Mouse (Mus musculus) midbrain, embryonic 12.5 days (tissue): ENCODE results near the gene Dnajc4. TPM values are rescaled to one million over a fixed set of nuclear protein-coding genes. Genes with fewer than 3 reads are reported as not detected.

Source experiments
- ATAC-seq: fragments of 200-750 bp; cut with Nextera tagmentation; 2 replicates; pipeline ENCODE4 v1.8.0; 2017; ENCODE audit warnings: low read depth, moderate TSS enrichment, moderate library complexity; ENCODE audit not compliant: low FRiP score
- H3K27ac ChIP-seq: fragments of 300-500 bp; sonication (generic); replicated peaks from 2 replicates; pipeline ENCODE4 v1.5.1; 2016; ENCODE audit warnings: mild to moderate bottlenecking
- H3K27me3 ChIP-seq: fragments of 300-500 bp; sonication (generic); 2 replicates; pipeline ENCODE4 v1.6.1; 2016; ENCODE audit warnings: mild to moderate bottlenecking
- H3K36me3 ChIP-seq: fragments of 300-500 bp; sonication (generic); 2 replicates; pipeline ENCODE4 v1.6.1; 2016
- H3K4me1 ChIP-seq: fragments of 300-500 bp; sonication (generic); 2 replicates; pipeline ENCODE4 v1.6.1; 2016
- H3K4me2 ChIP-seq: fragments of 300-500 bp; sonication (generic); replicated peaks from 2 replicates; pipeline ENCODE4 v1.6.1; 2016; ENCODE audit warnings: mild to moderate bottlenecking, moderate library complexity
- H3K4me3 ChIP-seq: fragments of 300-500 bp; sonication (generic); 2 replicates; pipeline ENCODE4 v1.5.1; 2016; ENCODE audit warnings: mild to moderate bottlenecking
- H3K9ac ChIP-seq: fragments of 300-500 bp; sonication (generic); replicated peaks from 2 replicates; pipeline ENCODE4 v1.6.1; 2016; ENCODE audit warnings: mild to moderate bottlenecking, moderate library complexity
- H3K9me3 ChIP-seq: fragments of 300-500 bp; sonication (generic); 2 replicates; pipeline ENCODE4 v1.6.1; 2016; ENCODE audit warnings: mild to moderate bottlenecking
- WGBS: fragments of 180-500 bp; shearing (Covaris S2); methylation state at CpG from one replicate; pipeline ENCODE4 v1.1.7; 2016; 5-methylcytosine and 5-hydroxymethylcytosine counted together
- polyA plus RNA-seq: library from polyadenylated mRNA; unstranded; fragments of >200 nt; fragmentation: Nextera tagmentation; extraction: Ambion mirVana; gene quantifications from 2 replicates; pipeline ENCODE4 v1.2.1, GENCODE M21; 2016

The Dnajc4 gene
- polyA plus RNA-seq, 1 experiment from 2014 or later: 21.2 TPM

DNA sequence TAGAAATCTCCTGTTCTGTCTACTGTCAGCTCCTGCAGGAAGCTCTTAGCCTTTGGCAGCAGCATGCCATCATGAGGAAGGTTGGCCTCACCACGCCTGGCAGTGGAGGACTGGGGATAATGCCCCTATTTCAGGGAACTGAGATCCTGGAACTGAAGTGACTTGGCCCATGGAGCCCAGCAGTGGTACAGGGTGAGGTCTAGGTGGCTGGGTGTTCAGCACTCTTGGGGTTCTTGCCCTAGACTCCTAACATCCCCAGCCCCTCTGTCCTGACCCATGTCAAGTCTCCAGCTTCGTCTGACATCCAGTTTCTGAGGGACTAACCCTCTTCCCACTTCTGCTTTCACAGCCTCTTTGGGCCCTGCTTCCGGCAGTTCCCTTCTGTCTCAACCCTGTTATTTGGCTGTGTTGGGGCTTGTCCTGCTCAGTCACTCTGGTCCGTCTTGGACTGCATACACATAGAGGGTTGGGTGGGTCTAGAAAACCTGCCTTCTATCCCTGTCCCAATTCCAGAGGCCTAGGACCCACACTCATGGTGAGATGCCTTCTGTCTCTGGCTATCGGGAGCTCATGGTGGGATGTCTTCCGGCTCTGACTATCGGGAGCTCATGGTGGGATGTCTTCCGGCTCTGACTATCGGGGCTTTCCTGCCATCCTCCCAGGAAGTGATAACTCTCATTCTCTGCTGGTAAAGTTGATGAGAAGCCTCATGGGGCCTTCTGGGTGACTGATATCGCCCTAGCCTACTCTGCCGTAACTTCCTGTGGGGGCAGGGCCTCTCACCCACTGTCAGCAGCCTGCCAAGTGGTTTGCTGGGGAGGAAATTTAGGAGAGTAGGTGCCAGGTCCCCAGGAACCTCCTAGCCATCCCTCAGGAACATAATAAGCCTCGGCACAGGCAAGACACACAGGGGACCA, 25.4 kb upstream of the Dnajc4 start:
- H3K4me3 ChIP-seq: no peak overlapping the region
- H3K27me3 ChIP-seq: no peaks in the 10 kb centered on the region
- H3K4me1 ChIP-seq: no peaks in the 10 kb centered on the region
- H3K9ac ChIP-seq: no peak overlapping the region; the same call in 1 of the 2 replicates
- no peaks in the 10 kb centered on the region for H3K9me3 ChIP-seq
- 83% methylated on average over 12 of the region's 12 CpGs for WGBS
- H3K27ac ChIP-seq: no peak overlapping the region
- ATAC-seq: no peak
- peaks cover 73% of the 10 kb centered on the region for H3K36me3 ChIP-seq
- H3K4me2 ChIP-seq: no peak overlapping the region

DNA sequence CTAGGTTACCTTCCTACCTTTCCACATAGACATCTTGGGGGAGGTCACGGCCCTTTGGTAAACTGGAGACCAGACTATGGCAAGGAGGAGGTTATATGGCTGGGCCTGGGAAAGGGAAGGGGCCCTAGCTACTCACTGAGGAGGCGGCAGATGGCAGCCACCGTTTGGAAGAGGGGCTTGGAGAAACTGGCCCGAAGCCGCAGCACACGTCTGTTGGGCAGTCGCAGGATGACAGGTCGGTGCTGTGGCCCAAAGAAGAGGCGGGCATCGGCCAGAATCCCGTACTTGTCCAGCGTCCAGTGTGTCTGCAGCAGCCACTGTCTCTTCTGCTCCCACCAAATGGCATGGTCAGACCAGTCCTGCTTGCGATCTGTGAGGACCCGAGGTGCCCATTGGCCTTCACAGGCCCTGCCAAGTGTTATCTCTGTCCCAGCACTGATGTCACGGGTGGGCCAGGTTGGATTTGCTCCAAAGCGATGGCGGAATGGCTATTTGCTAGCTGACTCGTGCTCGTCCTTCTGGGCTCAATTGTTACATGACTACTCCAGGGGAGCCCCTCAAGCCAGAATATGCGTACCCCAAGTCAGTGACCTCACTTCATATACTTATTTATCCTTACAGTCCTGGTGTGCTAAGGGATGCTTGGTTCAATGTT, 22.2 kb upstream of the Dnajc4 start:
- H3K9ac ChIP-seq: no peak overlapping the region
- H3K4me1 ChIP-seq: no peaks in the 10 kb centered on the region
- no peaks in the 10 kb centered on the region for H3K27me3 ChIP-seq
- H3K9me3 ChIP-seq: no peaks in the 10 kb centered on the region
- H3K27ac ChIP-seq: no peak overlapping the region
- H3K4me2 ChIP-seq: no peak overlapping the region
- no peak overlapping the region for H3K4me3 ChIP-seq
- H3K36me3 ChIP-seq: peaks cover 41% of the 10 kb centered on the region
- ATAC-seq: no peak
- WGBS: 94% methylated on average over 20 of the region's 20 CpGs

DNA sequence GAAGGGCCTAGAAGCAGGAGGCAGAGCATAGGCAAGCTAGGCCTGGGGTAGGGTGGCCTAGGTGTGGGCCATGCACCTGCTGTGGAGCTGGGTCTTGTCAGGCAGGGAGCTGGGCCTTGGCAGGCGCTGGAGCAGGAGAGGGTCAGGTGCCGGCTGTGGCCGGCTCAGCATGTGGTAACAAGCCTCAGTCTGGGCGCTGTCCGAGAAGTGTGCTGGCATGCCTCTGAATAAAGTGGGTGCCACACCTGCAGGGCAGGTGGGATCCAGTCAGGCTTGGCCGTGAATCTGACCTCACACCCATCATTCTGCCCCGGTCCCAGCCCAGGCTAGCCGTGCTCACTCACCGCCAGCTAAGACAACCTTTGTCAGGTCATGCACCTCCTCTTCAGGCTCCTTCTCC, 21.6 kb upstream of the Dnajc4 start:
- 93% methylated on average over 9 of the region's 9 CpGs for WGBS
- no peak for ATAC-seq
- H3K4me1 ChIP-seq: no peaks in the 10 kb centered on the region

DNA sequence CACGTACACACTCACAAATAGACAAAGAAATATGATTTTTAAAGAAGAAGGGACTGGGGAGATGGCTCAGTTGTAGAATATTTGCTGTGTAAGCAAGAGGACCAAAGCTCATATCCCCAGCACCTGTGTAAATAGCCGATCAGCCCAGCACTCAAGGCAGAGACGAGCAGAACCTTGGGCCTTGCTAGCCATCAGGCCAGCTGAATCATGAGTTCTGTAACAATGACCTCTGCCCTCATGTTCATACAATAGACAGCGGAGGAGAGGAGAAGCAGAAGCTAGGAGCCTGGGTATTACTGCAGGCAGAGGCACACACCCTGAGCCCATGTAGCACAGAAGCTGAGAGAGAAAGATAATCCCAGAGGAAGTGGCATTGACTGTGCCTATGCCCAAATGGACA, 20.1 kb upstream of the Dnajc4 start:
- no peaks in the 10 kb centered on the region for H3K4me1 ChIP-seq
- peaks cover 20% of the 10 kb centered on the region for H3K36me3 ChIP-seq
- H3K27ac ChIP-seq: no peak overlapping the region
- no peaks in the 10 kb centered on the region for H3K27me3 ChIP-seq
- no peak overlapping the region for H3K4me2 ChIP-seq
- no peak for ATAC-seq
- 82% methylated on average over 4 of the region's 4 CpGs for WGBS
- H3K9ac ChIP-seq: no peak overlapping the region
- no peak overlapping the region for H3K4me3 ChIP-seq
- no peaks in the 10 kb centered on the region for H3K9me3 ChIP-seq

More for the DNA sequence above, 21.6 kb upstream of the Dnajc4 start:
- Histone ChIP-seq H3K9ac (no peak overlapping the region), H3K4me2 (no peak overlapping the region), H3K9me3 (no peaks in the 10 kb centered on the region), H3K27ac (no peak overlapping the region), H3K36me3 (peaks cover 35% of the 10 kb centered on the region), H3K27me3 (no peaks in the 10 kb centered on the region), H3K4me3 (no peak overlapping the region)

DNA sequence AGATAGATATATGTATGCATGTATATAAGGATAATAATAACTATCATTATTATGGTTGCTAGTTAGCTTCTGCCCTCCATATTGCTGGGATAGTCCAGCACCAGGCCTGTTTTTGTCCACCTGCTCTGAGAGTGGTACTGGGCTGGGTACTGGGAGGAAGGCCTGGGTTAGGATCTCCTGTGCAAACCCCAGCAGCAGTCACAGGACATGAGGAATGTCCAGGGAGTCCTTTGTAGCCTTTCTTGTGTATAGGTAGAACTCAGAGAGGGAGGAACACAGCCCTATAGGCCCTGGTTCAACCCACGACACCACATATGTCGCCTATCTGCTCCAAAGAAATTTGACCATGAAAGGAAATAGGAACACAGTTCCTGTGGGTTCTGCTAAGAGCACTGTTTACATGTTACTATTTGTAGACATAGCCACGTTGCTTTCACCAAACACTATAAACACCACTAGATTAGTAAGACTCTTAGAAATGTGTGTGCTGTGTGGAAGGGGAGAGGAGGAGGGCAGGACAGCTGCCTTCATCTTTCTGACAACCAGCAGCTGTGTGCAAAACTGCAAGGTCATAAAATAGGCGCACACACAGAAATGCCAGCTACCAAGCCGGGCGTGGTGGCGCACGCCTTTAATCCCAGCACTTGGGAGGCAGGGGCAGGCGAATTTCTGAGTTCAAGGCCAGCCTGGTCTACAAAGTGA, 14.7 kb upstream of the Dnajc4 start:
- Histone ChIP-seq H3K4me2 (no peak overlapping the region), H3K9me3 (no peaks in the 10 kb centered on the region), H3K27ac (no peak overlapping the region), H3K4me3 (no peak overlapping the region), H3K9ac (no peak overlapping the region), H3K4me1 (no peaks in the 10 kb centered on the region), H3K36me3 (no peaks in the 10 kb centered on the region), H3K27me3 (no peaks in the 10 kb centered on the region)
- ATAC-seq: no peak
- 91% methylated on average over 9 of the region's 9 CpGs for WGBS

DNA sequence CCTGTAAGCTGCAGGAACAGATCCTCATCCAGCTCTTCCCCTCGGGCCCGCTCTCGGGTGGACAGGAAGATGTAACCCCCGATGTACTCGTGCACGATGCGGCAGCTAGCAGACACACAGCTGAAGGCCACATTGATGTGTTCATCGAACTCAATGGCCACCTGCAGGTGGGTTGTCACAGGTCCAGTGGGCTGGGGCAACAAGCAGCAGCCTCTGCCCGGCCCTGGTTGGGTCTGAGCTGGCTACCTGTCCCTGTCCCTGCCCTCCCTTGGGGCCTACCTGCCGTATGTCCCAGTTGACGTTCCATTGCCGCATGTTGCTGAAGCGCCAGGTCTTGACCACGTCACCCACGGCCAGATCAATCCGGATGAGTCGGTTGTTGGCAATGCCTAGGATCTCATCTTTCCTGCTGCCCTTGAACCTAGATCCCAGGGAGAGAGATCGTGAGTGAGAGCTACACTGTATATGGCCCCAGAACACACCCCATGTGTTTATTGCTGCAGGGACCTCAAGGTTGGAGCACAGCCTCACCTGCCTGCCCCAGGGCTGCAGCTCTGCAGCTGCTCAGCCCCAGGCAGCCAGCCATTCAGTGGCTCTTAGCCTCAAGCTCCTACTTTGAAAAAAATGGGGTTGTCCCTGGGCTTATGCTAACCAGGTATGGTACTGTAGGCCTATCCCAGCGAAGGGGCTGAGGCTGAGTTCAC, 7.1 kb upstream of the Dnajc4 start:
- no peak overlapping the region for H3K9ac ChIP-seq
- peaks cover 22% of the 10 kb centered on the region for H3K4me1 ChIP-seq
- no peak overlapping the region for H3K4me2 ChIP-seq
- no peaks in the 10 kb centered on the region for H3K9me3 ChIP-seq
- no peaks in the 10 kb centered on the region for H3K27me3 ChIP-seq
- ATAC-seq: no peak
- H3K27ac ChIP-seq: no peak overlapping the region
- H3K4me3 ChIP-seq: no peak overlapping the region
- WGBS: 93% methylated on average over 19 of the region's 19 CpGs
- peaks cover 24% of the 10 kb centered on the region for H3K36me3 ChIP-seq

DNA sequence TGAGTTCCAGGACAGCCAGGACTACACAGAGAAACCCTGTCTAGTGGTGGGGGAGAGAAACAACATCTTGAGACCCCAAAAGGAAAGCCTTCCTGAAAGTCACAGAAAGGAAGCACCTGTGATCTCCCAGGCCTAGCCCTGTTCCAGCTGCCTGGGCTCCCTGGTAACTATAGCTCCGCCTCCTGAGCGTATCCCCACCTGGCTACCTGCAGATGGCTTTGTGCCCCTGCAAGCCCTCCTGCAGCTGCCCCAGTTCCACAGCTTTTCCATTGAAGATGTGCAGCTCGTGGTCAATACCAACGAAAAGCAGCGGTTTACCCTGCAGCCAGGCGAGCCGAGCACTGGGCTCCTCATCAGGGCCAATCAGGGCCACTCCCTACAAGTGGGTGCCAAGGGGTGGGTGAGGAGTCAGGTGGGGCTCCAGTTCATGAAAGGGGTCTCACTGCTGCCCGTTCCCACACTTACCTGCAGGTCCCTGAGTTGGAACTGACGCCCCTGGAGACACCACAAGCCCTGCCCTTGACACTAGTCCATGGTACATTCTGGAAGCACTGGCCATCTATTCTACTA, 5.4 kb upstream of the Dnajc4 start:
- no peak overlapping the region for H3K9ac ChIP-seq
- WGBS: 82% methylated on average over 9 of the region's 9 CpGs
- H3K4me3 ChIP-seq: no peak overlapping the region
- peaks cover 24% of the 10 kb centered on the region for H3K36me3 ChIP-seq
- no peak overlapping the region for H3K4me2 ChIP-seq
- no peak overlapping the region for H3K27ac ChIP-seq
- no peaks in the 10 kb centered on the region for H3K27me3 ChIP-seq
- H3K9me3 ChIP-seq: no peaks in the 10 kb centered on the region
- ATAC-seq: no peak
- peaks cover 29% of the 10 kb centered on the region for H3K4me1 ChIP-seq

DNA sequence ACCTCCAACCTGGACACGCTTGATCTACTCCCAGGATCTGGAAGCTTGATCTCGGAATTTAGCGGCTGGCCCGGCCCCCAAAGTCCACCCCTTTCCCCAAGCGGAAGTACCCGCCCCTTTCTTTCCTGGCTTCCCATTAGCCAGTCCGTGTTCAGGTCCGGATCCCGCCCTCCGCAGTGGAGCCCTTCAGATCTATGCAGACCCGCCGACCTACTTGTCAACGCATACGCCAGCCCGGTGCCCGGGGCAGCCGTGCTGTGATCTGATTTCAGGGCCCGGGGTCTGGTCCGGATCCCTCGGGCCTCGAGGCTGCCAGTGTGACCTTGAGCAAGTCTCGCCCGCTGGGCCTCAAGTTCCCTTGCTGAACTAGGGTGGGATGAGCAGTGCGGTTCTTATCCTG, 3.6 kb upstream of the Dnajc4 start, which contains the start of the genes Nudt22 and Trpt1:
TSS of gene Nudt22 (minus strand) at position 112 of the 400 bp plus-strand sequence.
TSS of gene Trpt1 (plus strand) at position 126 of the 400 bp plus-strand sequence.
- peak within 1 kb of the TSS; percentile 75 for H3K4me2 ChIP-seq
- H3K36me3 ChIP-seq: peaks cover 24% of the 10 kb centered on the region
- WGBS: under 1% methylated on average over 24 of the region's 24 CpGs
- H3K4me1 ChIP-seq: peaks cover 37% of the 10 kb centered on the region
- H3K27ac ChIP-seq: peak within 1 kb of the TSS; percentile 43
- H3K9ac ChIP-seq: peak within 1 kb of the TSS; percentile 78
- H3K27me3 ChIP-seq: no peaks in the 10 kb centered on the region
- ATAC-seq: peak; percentile 73
- H3K9me3 ChIP-seq: no peaks in the 10 kb centered on the region
- H3K4me3 ChIP-seq: peak within 1 kb of the TSS; percentile 64

DNA sequence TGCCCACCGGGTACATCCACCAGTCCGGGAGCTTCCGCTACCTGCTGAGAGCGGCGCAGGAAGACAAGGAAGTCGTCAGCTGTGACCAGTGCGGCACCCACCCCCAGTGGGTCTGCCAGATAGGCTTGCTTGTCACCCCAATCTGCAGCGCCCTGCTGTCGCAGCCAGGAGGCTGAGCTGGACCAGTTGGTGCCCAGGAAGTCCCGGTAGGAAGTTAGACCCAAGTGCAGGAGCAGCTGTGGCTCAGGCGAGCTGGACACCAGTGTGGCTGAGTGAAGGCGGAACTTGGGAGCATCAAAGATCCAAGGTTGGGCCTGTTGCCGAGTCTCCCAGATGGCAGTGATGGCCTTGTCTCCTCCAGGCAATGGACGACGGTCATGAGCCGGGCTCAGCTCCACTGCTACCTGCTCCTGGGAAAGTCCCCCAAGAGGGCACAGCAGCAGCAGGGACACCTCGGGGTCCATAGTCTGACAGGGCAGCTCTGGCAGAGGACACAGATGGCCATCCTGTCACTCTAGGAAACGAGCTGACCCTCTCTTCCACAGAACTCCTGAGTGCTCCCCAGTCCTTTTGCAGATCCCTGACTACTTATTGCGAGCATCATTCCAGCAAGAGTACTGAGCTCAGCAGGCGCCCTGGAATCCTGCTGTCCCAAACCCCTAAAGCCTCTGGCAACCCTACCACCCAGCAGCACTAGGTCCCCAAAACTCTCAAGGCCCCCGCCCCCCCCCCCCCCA, 3.1 kb upstream of the Dnajc4 start:
- peaks cover 23% of the 10 kb centered on the region for H3K36me3 ChIP-seq
- H3K9ac ChIP-seq: peak overlapping the region; percentile 78
- H3K9me3 ChIP-seq: no peaks in the 10 kb centered on the region
- H3K27me3 ChIP-seq: no peaks in the 10 kb centered on the region
- H3K27ac ChIP-seq: peak overlapping the region; percentile 15; the same call in 1 of the 2 replicates
- ATAC-seq: no peak
- H3K4me3 ChIP-seq: peak overlapping the region; percentile 64
- 47% methylated on average over 21 of the region's 21 CpGs for WGBS
- peak overlapping the region; percentile 75 for H3K4me2 ChIP-seq
- peaks cover 37% of the 10 kb centered on the region for H3K4me1 ChIP-seq

DNA sequence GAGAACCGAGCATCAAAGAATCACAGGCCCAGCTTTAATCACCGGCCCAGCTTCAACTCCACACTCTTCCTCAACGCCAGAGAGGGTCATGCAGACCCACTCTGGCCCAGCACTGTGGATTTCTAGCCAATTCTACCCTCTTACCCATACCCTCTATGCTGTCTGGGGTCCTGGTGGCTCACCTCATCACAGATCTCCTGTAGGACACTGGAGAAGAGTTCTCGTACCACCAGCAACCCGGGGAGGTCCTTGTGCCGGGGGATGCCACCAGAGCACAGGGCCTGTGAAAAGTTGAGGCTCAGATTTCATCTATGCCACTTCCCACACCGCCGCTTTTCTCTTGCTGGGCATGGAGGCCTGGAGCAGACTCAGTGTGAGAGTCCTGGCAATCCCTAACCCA, 2.1 kb upstream of the Dnajc4 start:
- no peak overlapping the region for H3K27ac ChIP-seq
- no peak for ATAC-seq
- H3K27me3 ChIP-seq: no peaks in the 10 kb centered on the region
- peaks cover 37% of the 10 kb centered on the region for H3K4me1 ChIP-seq
- WGBS: 93% methylated on average over 8 of the region's 8 CpGs
- H3K36me3 ChIP-seq: peaks cover 14% of the 10 kb centered on the region
- no peaks in the 10 kb centered on the region for H3K9me3 ChIP-seq
- no peak overlapping the region for H3K4me3 ChIP-seq
- H3K4me2 ChIP-seq: no peak overlapping the region
- H3K9ac ChIP-seq: no peak overlapping the region

DNA sequence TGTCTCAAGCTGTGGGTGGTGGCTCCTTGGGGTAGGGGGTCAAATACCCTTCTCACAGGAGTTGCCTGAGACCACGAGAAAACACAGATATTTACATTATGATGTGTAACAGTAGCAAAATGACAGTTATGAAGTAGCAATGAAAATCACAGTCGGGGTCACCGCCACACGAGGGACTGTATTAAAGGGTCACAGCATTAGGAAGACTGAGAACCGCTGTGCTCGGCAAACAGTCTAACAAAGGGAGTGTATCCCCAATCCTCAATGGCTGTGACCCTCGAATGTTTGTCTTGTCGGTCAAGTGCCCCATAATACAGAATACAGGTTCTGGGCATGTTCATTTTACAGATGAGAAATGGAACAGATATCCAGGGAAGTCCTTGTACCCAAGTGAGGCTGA, 1.6 kb upstream of the Dnajc4 start:
- WGBS: 85% methylated on average over 8 of the region's 8 CpGs
- no peak for ATAC-seq
- peaks cover 37% of the 10 kb centered on the region for H3K4me1 ChIP-seq

More for the DNA sequence above, 1.6 kb upstream of the Dnajc4 start:
- H3K9ac ChIP-seq: no peak overlapping the region
- H3K4me2 ChIP-seq: no peak overlapping the region
- H3K27me3 ChIP-seq: no peaks in the 10 kb centered on the region
- no peak overlapping the region for H3K27ac ChIP-seq
- H3K9me3 ChIP-seq: no peaks in the 10 kb centered on the region
- no peak overlapping the region for H3K4me3 ChIP-seq
- peaks cover 12% of the 10 kb centered on the region for H3K36me3 ChIP-seq
